Mouse (Mus musculus) right cerebral cortex, postnatal 10 days (tissue): Measurements from ENCODE around the gene Kmt2b.

ENCODE experiments used
- DNase-seq, 2 experiments: peaks; one replicate each; pipeline ENCODE4 v3.0.0; 2021; ENCODE audit warnings: low spot score in 2 of 2

The Kmt2b gene

DNA sequence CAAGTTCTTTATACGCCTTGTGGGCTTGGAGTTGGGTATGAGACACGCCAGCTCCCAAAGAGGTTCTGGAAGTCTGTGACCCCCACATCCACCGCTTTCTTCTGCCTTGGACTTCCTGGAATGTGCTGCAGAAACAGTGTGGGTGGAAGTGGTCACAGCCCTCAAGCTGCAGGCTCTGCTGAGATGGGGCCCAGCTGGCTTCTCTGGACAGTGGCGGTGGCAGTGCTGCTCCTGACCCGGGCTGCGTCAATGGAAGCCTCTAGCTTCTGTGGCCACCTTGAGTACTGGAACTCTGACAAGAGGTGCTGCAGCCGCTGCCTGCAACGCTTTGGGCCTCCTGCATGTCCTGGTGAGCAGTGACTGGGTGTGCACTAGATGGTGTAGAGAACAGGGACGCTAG, 22.5 kb downstream of the Kmt2b start:
- DNase-seq = no peak

DNA sequence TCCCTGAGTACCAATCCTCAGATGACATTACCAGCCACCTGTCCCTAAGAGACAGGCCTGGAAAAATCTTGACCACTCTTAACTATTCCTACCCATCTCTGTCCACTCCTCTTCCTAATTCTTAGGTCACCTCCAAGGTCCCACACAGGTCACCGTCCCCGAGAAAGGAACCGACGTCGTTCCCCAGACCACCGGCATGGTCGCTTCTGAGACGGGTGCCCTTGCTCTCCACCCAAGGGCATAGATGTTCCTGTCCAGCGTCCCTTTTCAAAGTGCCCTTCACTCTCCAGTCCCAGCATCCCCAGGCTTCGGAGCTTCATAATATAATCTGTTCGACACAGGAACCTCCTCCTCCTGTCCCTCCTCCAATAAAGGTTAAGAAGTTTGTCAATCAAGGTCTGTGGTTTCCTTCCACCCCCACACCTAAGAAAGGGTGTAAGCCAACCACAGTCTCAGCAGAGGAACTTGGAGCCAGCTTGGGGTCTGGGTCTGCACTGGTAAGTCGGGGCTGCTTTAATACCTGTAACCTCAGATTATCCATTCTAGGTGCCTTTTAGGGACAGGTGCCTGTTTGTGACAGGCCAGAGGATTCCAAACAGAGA, 23.5 kb downstream of the Kmt2b start, which contains the start of gene Igflr1:
Gene Igflr1 (plus strand): TSS at position 458 of the 602 bp plus-strand sequence.
- no peak for DNase-seq

DNA sequence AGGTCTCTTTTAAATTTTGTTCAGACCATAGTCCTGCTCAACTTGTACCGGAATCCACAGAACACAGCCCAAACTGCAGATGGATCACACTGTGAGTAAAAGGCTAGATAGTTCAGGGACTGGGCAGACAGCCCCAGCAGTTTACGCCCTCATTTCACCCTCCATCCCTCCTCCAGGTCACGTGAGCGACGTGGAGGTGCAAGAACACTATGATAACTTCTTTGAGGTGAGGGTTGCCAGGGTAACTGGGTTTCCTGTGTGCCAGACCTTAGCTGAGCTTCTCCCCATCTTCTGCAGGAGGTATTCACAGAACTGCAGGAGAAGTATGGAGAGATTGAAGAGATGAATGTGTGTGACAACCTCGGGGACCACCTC, 24.6 kb downstream of the Kmt2b start:
- no peak for DNase-seq

DNA sequence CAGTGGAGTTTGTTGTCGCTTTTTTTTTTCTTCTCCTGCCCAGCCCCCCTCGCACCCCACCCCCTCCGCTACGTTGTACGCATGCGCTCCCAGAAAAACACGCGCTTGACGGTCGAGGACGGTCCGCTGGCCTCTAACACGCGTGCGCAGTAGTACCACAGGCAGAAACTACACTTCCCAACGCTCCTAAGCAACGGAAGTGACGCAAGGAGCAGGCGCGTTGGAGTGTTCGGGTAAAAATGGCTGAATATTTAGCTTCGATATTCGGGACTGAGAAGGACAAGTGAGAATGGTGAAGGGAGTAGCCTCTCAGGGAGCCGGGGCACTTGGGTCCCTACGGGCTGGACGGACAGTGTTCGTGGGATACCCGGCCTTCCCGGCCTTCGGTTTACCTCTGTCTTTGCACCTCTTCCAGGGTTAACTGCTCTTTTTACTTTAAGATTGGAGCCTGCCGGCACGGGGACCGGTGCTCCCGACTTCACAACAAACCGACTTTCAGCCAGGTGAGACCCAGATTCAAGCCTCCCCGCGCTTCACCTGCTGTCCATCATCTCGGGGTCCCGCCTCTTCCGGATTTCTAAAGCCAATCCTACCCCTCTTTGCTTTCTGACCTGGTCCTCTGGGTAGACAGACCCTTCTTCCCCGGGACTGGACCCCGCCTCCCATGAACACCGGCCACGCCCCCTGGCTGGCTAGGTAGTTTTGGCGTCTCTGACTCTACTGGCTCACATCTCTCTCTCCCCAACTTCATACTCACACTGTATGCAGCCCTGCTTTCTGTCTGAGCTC, 25.2 kb downstream of the Kmt2b start, which contains the start of the genes U2af1l4, Gm49396 and Psenen:
Gene U2af1l4 (plus strand): TSS at position 185 of the 789 bp plus-strand sequence.
Gene Gm49396 (plus strand): TSS at position 228 of the 789 bp plus-strand sequence.
Gene Psenen (minus strand): TSS at position 511 of the 789 bp plus-strand sequence.
- DNase-seq = peak; percentile 98

DNA sequence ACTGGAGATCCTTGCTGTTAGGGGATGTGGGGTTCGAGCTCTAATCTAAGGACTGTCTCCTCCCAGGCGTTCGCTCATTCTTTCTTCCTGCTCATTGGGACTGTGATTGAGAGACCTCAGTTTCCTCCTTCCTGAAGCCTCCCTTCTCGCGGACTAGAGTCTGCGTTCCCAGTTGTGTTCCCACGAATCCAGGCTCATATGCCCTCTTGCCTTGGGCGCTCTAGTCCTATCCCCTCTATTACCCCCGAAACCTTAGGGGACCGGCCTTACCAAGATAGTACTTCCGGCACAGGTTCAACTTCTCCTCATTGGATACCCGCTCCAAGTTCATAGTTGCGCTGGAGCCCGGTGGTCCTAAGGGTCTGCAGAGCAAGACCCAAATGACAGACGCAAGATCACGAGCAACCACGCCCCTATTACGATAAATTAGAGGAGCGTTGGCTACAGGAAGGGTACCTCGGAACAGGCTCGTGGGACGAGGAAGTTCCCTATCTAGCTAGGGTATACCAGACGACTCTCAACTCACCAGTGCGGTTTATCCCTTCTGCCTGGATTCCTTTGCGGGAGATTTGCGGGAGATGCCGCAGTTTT, 25.9 kb downstream of the Kmt2b start:
- no peak for DNase-seq

DNA sequence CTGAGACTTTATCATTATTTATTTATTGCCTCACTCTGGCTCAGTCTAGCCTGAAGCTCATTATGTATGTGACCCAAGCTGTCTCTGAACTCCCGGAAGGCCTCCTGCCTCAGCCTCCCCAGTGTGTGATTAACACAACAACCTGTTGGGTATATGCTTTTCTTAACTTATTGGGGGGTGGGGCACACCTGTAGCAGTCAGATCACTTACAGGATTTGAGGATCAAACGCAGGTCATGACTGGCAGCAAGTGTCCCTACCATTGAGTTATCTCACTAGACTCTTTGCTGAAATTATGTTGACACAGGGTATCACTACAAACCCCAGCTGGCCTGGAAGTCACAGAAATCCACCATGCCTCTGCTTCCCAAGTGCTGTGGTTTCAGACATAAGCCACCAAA, 28.2 kb downstream of the Kmt2b start:
- DNase-seq = no peak

DNA sequence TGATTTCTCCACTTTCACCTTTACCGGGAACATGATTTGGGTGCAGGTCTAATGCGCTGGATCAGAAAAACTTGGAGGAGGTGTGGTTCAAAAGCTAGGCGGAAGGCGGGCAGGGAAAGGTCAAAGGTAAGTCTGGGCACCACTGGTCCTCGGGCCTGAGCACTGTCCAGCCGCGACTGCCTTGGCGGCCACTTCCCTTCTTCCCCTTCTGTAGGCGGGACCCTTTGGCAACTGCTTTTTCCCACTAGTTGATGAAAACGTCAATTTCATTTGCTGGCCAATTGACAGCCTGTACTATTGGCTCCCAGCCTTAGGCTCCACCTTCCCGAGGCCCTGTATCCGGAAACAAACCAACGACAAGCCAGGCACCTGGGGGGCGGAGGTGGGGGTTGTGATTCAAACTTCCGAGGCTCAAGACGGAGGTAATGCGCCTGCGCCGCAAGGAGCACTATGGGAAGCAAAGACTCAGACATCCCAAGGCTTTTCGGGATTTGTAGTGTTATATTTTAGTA, 29.0 kb downstream of the Kmt2b start, which contains the start of gene Lin37:
Gene Lin37 (minus strand): TSS at position 396 of the 512 bp plus-strand sequence.
- peak; percentile 99 for DNase-seq

DNA sequence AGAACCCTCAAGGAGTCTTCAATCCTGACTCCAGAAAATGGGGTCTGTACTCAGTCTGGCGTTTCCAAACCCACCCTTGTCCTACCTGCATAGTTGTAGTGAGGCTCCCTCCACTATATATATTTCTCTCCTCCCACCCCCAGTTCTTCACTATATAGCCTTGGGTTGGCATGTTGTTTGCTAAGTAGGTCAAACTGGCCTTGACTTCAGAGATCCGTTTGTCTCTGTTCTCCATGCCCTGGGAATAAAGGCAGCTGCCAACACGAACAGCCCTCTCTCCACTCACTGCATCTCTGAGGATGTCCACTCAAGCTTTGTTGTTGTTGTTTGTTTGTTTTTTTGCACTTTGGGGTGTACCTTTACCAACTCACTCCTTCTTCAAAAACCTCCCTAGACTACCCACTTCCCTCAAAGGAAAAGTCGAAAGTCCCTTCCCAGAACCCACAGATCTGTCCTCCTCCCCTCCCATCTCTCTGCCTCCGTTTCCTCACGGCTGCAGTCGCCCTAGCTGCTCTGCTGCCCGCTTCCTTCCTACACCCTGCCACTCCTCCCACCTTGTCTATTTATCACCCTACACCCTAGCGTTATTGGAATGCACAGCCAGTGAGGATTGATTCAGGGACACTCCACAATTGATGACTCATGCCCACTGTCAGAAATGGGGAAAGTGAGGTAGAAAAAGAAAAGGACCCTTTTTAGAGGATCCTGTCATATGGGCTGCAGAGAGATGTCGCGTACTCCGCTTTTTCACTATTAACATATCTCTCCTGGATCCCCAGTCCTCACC, 29.7 kb downstream of the Kmt2b start:
- DNase-seq = no peak

DNA sequence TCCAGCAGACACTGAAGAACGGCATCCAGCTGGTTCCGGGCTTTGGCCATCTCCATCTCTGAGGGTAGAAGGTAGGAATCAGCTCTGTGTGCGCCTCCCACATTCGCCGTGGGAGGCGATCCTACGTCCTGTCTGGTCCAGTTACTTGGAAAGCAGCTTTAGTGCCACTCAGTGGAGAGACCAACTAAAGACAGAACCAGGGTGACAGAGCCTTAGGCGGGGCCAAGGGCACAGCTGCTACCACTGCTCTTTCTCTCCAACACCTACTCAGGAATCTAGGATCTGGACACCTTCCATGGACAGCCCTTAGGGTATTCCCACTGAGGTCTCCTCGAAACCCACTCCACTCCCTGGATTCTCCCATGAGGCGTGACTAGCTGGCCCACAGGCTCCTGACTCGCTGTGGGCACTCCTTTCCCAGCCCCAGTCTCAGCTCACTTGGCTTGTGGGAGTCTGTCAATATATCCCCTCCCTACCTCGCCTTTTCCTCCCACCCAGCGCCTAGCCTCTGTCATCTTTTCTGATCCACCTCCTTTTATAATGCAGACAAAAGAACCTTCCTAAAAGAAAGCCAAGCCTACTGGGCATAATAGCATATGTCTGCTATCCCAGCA, 30.5 kb downstream of the Kmt2b start:
- DNase-seq = no peak

DNA sequence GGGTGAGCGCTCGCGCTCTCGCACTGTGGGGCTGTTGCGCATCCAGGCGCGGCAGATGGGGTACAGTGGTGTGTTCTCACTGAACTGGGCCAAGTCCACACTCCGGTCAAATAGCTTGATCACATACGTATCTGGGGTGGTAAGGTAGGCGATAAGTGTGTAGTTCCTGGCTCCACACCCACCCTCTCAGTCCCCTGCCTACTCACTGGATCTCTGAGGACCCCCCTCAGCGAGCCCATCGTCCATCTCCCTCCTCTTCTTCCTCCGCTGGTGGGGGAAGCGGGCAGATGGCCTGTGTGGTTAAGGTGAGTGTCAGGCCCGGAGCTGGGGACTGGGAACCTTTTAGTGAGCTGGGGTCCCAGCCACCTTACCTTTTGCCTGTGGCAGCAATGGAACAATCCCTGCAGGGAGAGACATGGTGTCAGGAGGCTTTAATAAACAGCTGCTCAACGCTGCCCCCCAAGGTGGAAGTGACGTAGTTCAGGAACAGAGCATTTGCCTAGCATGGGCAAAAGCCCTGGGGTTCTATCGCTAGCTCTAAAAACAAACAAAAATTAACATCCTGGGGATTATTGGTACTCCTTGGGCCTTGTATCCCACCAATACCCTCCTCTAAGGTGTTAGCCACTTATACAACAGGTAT, 31.5 kb downstream of the Kmt2b start:
- DNase-seq = peak in 1 of 2 experiments; percentile 33

DNA sequence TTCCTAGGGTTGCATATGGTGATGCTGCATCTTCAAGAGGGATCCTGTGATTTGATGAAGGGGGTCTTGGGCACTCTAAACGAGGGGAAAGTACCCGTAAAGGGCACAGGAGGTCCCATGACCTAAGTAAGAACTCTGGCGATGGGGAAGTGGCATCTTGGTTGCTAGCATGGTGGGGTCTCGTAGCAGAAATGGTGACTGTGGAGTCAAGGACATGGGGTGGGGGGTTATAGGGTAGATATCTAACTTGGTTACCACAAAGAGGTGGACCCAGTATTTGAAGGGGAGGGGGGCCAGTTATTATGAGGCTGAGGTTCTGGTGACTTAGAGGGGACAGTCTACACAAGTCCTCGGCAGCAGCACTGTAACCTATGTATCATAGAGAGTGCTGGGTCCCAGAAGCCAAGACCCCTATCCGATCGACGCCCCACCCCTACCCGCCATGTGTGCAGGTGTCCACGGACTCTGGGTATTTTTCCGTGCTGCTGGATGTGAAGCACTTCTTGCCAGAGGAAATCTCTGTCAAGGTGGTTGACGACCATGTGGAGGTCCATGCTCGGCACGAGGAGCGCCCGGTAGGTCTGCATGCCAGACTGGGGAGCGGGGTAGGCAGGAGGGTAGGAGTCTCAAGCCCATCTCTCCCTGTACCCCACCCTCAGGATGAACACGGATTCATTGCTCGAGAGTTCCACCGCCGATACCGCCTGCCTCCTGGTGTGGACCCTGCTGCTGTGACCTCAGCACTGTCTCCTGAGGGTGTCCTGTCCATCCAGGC, 34.5 kb downstream of the Kmt2b start:
- DNase-seq = no peak

DNA sequence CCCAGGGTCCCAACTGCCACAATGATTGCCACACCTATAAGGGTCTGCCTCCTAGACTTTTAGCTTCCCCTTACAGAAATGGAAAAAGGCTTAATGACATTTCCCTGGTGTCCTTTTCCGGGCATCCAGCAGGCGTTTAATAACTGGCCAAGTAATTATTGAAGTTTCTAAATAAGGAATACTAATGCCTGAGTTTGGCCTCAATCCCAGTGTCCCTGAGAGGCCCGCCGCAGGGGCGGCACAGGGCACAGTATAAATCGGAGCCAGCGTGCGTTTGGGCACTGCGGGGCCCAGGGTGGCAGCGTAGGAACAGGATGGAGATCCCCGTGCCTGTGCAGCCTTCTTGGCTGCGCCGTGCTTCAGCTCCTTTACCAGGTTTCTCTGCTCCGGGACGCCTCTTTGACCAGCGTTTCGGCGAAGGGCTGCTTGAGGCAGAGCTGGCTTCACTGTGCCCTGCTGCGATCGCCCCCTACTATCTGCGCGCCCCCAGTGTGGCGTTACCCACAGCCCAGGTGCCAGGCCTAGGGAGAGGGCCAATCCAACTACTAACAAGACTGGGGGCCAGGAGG, 35.4 kb downstream of the Kmt2b start:
- DNase-seq = peak in 1 of 2 experiments; percentile 63

DNA sequence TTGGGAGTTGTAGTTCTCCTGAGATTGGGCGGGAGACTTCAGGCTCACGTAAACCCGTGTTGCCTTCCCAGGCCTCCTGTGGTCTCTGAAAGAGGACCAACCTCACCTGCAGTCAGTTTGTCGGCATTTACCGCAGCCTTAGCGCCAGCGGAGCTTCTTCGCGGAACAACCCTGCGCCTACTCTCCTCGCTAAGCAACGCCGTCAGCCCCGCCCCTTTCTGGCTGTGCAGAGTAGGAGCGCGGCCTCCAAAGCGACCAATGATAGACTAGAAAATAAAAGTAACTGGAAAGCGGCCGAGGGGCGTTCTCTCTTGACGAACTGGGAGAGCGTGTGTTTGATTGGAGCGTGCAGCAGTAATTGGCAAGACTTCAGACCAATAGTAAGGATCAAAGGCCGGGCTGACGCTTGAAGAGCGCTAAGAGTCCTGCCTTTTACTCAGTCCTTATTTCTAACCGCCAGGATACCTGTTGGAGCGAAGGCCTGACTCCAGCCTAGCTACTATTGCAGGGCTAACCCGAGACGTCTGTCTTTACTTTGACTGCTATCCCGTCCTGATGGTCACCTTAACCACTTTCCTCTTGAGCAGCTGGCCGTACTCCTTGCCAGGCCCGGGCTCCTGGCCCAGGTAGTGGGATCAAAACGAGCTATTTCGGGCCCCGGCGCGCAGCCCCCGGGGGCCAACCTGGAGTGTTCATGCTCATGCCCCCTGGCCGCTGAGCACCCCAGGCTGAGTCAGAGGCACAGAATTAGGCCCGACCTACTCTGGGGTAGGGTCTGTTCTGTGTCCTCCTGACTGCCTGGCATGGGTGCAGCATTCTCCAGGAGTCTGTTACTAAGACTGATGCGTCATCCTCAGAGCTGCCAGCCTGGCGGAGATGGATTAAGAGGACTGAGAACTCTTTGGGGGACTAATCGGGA, 36.2 kb downstream of the Kmt2b start, which contains the start of the genes Hspb6 and Proser3:
Gene Hspb6 (plus strand): TSS at position 77 of the 919 bp plus-strand sequence.
Gene Proser3 (minus strand): TSS at position 198 of the 919 bp plus-strand sequence.
- peak; percentile 99 for DNase-seq

DNA sequence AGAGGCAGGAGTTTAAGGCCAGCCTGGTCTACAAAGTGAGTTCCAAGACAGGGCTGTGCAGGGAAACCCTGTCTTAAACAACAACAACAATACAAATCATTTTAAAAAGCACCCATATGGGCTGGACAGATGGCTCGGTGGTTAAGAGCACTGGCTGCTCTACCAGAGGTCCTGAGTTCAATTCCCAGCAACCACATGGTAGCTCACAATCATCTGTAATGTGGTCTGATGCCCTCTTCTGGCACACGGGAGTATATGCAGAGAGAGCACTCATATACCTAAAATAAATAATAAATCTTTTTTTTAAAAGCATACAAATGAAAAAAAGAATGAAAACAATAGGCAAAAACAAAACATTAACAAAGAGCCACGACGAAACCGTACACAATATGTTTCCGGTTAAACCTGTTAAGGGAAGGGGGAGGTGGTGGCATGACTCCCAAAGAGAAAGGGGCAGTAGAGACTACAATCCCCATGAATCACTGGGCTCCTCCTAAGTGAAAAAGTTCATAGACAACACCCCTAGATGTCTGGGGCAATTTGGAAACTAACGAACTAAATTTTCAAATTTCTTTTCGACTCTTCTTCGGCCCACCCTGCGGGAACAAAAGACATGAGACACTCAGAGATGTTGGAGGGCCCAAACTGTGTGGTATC, 37.0 kb downstream of the Kmt2b start:
- no peak for DNase-seq

DNA sequence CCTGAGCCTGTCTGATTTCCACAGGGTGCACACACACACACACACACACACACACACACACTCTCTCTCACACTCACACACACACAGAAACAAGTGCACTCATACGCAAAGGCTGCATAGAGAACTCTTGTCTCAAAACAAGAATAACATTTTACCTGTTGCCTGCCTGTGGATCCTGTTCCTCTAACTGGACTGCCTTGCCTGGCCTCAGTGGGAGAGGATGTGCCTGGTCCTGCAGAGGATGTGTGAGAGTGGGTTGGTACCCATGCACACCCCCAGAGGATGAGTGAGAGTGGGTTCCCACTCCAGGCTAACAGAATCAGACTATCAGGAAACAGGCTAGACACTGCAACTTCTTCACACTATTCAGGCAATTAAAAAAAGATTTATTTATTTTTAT, 37.9 kb downstream of the Kmt2b start:
- DNase-seq = no peak

DNA sequence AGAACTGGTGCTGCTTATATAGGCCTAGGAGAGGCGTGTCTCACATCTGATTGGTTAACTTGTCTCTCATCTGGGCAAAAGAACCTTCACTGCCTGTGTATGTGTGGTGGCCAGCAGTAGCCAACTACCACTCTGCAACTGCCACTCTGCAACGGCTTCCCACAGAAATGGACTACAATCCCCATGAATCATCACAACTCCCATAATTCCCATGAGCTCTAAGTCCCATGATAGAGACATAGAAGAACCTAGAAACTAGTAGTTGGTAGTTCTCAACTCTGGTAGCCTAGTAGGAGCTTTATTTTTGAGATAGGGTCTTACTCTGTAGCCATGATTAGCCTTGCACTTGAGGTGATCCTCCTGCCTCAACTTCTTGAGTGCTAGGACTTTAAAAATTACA, 38.6 kb downstream of the Kmt2b start:
- no peak for DNase-seq

DNA sequence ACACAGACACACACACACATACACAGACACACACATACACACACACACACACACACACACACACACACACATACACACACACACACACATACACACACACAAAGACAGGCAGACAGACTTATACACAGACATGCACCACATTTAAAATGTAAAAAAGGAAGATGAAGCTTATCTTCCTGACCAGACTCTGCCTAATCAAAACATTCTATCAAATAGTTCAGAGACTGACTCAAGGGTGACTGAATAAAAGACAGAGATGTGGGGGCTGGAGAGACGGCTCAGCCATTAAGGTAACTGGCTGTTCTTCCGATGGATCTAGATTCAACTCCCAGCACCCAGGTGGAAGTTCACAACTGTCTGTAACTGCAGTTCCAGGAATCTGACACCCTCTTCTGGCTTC, 44.2 kb downstream of the Kmt2b start:
- DNase-seq = no peak

DNA sequence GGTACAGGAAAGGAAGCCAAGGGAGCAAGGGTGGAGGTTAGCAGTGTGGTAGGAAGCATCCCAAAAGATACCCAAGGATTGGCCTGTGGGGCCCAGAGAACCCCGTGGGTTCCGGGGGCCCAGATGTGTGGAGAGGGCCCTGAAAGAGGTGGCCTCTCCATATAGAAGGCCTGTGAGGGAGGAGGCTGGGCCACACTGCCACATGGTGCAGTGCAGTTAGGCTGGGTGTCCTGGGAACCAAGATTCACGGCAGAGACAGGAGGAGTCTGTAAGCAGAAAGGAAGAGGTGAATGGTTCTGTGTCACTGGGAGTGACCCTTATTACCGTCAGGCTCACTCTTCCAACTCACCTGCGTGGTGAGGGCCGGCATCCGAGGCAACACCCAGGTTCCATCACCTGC, 48.0 kb downstream of the Kmt2b start:
- DNase-seq = no peak
